Mouse (Mus musculus) urinary bladder, postnatal 36 days (tissue): Measurements from ENCODE around the gene Olfr741.

Source experiments
- DNase-seq, 2 experiments: peaks; one replicate each; pipeline ENCODE4 v3.0.0; 2022; ENCODE audit warnings: low spot score in 2 of 2, mixed read lengths in 1 of 2

Gene Olfr741

GRCm38 (mm10) chr14:50472438-50472837 lies at the start of gene Olfr741:
Gene Olfr741 (plus strand): TSS chr14:50472738.
- DNase-seq, result no peak

- DNase-seq, result no peak
These were observed 27.3 kb upstream of the Olfr741 start, which contains the start of gene Olfr740 for GRCm38 (mm10) chr14:50445245-50445644. Gene Olfr740 (plus strand): TSS chr14:50445545.

GRCm38 (mm10) chr14:50478406-50478805 lies 5.9 kb downstream of the Olfr741 start:
- no peak for DNase-seq

- no peak for DNase-seq
These were observed 30.8 kb downstream of the Olfr741 start, which contains the start of gene Olfr742 for GRCm38 (mm10) chr14:50503300-50503699. Gene Olfr742 (plus strand): TSS chr14:50503600.

- DNase-seq, result no peak
These were observed 49.0 kb downstream of the Olfr741 start, which contains the start of gene Olfr743 for GRCm38 (mm10) chr14:50521539-50521938. Gene Olfr743 (plus strand): TSS chr14:50521839.
